22 mouse cellular contexts compared by ENCODE assay signal in genomic region chr11:111558302-111559140, GRCm38 (mm10).
DNase-seq lines count a peak whose midpoint lies in the region; ATAC-seq lines count a peak whose summit lies in the region.
"Had no signal": no experiment of that assay in that cellular context is flagged by ENCODE, and none has a peak within 500 bp of the region (broad histone marks: within the 10 kb centered on the region; RNA-seq: fewer than 3 reads in every experiment).

No protein-coding gene starts in this region.

- 17% methylated on average over 9 of the region's 9 CpGs for WGBS in hindbrain, embryonic 15.5 days
- 9% methylated on average over 9 of the region's 9 CpGs for WGBS in neural tube, embryonic 13.5 days

- H3K27me3 ChIP-seq in hindbrain, embryonic 15.5 days: no peaks in the 10 kb centered on the region
- no peaks in the 10 kb centered on the region for H3K27me3 ChIP-seq in neural tube, embryonic 13.5 days
- H3K27me3 ChIP-seq: intestine, embryonic 15.5 days; kidney, embryonic 15.5 days; stomach, embryonic 15.5 days had no signal

- H3K9ac ChIP-seq in hindbrain, embryonic 15.5 days: no peak overlapping the region
- no peak overlapping the region for H3K9ac ChIP-seq in neural tube, embryonic 13.5 days
- H3K9ac ChIP-seq: intestine, embryonic 15.5 days; kidney, embryonic 15.5 days; lung, embryonic 14.5 days; stomach, embryonic 15.5 days had no signal

- ATAC-seq in hindbrain, embryonic 15.5 days (ENCODE audit: low FRiP score, low read depth): peak; percentile 73; the same call in 1 of the 2 replicates
- ATAC-seq in neural tube, embryonic 13.5 days (ENCODE audit: low read depth): peak; percentile 84
- ATAC-seq: intestine, embryonic 15.5 days had no signal

- intact Hi-C loops in left cerebral cortex, postnatal 4 days (cut with DNase I): no loop called here
- intact Hi-C loops in heart, postnatal 14 days (cut with DNase I): no loop called here

- H3K36me3 ChIP-seq in hindbrain, embryonic 15.5 days: no peaks in the 10 kb centered on the region
- no peaks in the 10 kb centered on the region for H3K36me3 ChIP-seq in neural tube, embryonic 13.5 days
- H3K36me3 ChIP-seq: heart, embryonic 10.5 days; intestine, embryonic 15.5 days; kidney, embryonic 15.5 days; stomach, embryonic 15.5 days had no signal

- no peak overlapping the region for H3K4me2 ChIP-seq in hindbrain, embryonic 15.5 days
- H3K4me2 ChIP-seq in neural tube, embryonic 13.5 days: no peak overlapping the region
- H3K4me2 ChIP-seq: intestine, embryonic 15.5 days; kidney, embryonic 15.5 days; lung, embryonic 14.5 days; stomach, embryonic 15.5 days had no signal

- no peak overlapping the region for H3K4me3 ChIP-seq in hindbrain, embryonic 15.5 days
- H3K4me3 ChIP-seq in neural tube, embryonic 13.5 days: no peak overlapping the region
- H3K4me3 ChIP-seq: erythroblast, embryonic 14.5 days; heart, embryonic 10.5 days; intestine, embryonic 15.5 days; kidney, embryonic 15.5 days; stomach, embryonic 15.5 days had no signal

- peak; percentile 11 for DNase-seq in left cerebral cortex, postnatal 4 days
- no peak for DNase-seq in left cerebral cortex, adult 8-10 months (ENCODE audit: low spot score in 2 of 2)
- peak; percentile 56 for DNase-seq in embryo, embryonic 11 days
- no peak for DNase-seq in cerebellum, adult 8-10 months
- DNase-seq in heart, postnatal 14 days: no peak
- DNase-seq in kidney, postnatal 4 days: no peak
- DNase-seq: adrenal gland, postnatal 36 days; cerebellum, postnatal 14 days; gastrocnemius, postnatal 25 days; heart, postnatal 10 days; layer of hippocampus, postnatal 36 days; lung, embryonic 14.5 days; lung, postnatal 4 days; right cerebral cortex, postnatal 14 days; thymus, postnatal 14 days had no signal

- H3K27ac ChIP-seq in hindbrain, embryonic 15.5 days (replicated peaks): peak overlapping the region; percentile 53; the same call in 1 of the 2 replicates
- H3K27ac ChIP-seq in neural tube, embryonic 13.5 days (replicated peaks): peak overlapping the region; percentile 35
- H3K27ac ChIP-seq: heart, embryonic 10.5 days; intestine, embryonic 15.5 days; kidney, embryonic 15.5 days; stomach, embryonic 15.5 days had no signal

- peaks cover 8% of the 10 kb centered on the region for H3K4me1 ChIP-seq in hindbrain, embryonic 15.5 days (replicated peaks)
- H3K4me1 ChIP-seq in neural tube, embryonic 13.5 days (replicated peaks): peaks cover 12% of the 10 kb centered on the region
- H3K4me1 ChIP-seq: heart, embryonic 10.5 days; intestine, embryonic 15.5 days; kidney, embryonic 15.5 days; stomach, embryonic 15.5 days had no signal

- H3K9me3 ChIP-seq in hindbrain, embryonic 15.5 days: no peaks in the 10 kb centered on the region
- H3K9me3 ChIP-seq in neural tube, embryonic 13.5 days: no peaks in the 10 kb centered on the region
- H3K9me3 ChIP-seq: heart, embryonic 10.5 days; intestine, embryonic 15.5 days; kidney, embryonic 15.5 days; stomach, embryonic 15.5 days had no signal

Comparison
In these comparisons a context has a peak if more than half of its experiments do, and no peak if none do; other contexts are left out.
1. DNase-seq: peak in left cerebral cortex, postnatal 4 days (single experiment) and embryo, embryonic 11 days (single experiment); none in left cerebral cortex, adult 8-10 months (0 of 2), cerebellum, adult 8-10 months (single experiment), heart, postnatal 14 days (0 of 2) and kidney, postnatal 4 days (0 of 2).